Mouse (Mus musculus) cerebellum, adult 11-12 months (tissue): ENCODE measurements at regions not wholly inside any gene's neighbourhood (a gene's known extent, or its start where the extent isn't known, plus 50 kb on each side); places are given as distances from the start of the nearest gene placed in this dataset.
A peak's percentile ranks its signal among the peaks of the same experiment; 100 is the strongest.
"Not testable (repeated sequence)": the region's sequence is repeated elsewhere in the genome, so short reads cannot be mapped to it uniquely, and the experiment has no call there.

Experiments used
- DNase-seq: peaks from one replicate; pipeline ENCODE4 v3.0.0; 2022

DNA sequence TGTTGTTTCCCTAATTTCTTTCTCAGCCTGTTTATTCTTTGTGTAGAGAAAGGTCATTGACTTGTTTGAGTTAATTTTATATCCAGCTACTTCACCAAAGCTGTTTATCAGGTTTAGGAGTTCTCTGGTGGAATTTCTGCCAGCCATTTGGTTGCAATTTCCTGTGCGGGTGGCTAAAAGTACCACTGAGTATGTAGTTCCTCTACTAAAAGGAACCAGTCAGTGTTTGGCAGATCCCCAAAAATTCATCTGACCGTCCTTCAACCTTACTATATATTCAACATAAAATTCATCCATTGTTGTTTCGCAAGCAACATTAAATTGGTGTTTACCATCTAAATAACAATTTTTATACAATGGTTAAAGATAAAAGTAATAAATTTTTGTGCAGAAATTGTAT lies 710.2 kb upstream of the Brinp3 start:
- not testable (repeated sequence) for DNase-seq

DNA sequence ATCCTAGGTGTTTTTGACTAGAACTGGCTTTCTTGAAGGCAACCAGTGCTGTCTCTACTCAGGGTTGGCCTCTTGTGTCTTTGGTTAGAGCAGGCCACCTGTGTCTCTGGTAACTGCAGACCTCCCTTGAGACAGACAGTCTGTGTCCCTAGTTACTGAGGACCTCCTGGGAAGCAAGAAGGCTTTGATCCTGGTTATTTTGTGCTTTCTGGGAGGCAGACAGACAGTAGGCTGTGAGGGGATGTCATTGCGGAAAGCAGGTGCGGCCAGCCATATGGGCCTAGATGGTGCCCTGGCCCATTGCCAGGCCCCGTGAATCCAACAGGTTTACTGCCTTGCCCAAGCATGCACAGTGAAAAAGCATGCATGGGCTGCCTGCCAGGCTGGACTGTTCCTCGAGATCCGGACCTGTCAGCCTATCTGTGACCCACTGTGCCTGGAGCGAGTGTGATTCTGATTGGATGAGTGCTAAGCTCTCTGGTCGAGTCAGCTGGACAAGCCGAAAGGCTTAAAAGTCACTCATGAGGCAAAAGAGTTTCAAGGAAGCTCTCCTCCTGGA lies 688.1 kb upstream of the Brinp3 start:
- peak; percentile 78 for DNase-seq

DNA sequence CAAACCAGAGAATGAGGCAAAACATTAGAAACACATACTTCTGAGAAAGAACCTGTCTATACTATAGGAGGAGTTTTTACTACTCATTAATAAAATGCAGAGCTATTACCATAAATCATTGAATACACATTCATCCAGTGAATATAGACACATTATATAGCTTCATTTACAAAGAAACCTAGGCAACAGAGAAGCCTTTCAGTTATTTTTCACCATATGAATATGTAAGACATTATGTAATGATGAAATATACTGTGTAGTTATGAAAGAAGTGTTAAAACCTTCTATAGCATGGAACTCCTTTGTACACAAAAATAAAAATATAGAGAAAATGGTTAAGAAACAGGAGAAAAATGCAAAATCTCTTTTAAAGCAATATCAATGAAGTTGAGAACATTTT lies 647.5 kb upstream of the Brinp3 start:
- DNase-seq = no peak
